Mouse (Mus musculus): ENCODE data around the gene Tmsb4x. TPM values are rescaled to one million over a fixed set of nuclear protein-coding genes. Genes with fewer than 3 reads are reported as not detected.

Gene Tmsb4x
- polyA plus RNA-seq, 1 experiment = 1,165 TPM

DNA sequence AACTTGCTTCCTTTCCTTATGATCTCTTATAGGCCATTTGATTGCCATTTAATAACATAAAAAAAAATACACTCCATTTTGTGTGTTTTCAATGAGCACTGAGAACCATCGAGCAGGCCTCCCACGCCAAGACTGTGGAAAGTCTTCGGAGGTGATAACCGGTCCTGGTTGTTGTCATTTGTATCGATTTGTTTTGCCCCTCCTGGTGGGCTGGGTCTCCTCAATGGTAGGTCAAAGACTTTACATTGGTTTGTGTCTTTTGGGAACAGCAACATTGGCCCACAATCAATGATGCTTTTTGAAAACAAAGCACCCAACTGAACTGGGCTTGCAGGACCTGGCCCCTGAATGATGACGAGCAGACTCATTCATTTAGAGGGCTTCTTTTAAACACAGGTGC is 18.6 kb upstream of the Tmsb4x start:
- Histone ChIP-seq H3K4me3 (replicated peaks; ENCODE audit: insufficient read depth, low read depth, low read length) (no peak overlapping the region), H3K4me1 (ENCODE audit: control insufficient read depth, insufficient read depth, low read length) (no peaks in the 10 kb centered on the region), H3K27me3 (ENCODE audit: control insufficient read depth, insufficient read depth, low read length) (no peaks in the 10 kb centered on the region), H3K27ac (ENCODE audit: insufficient read depth, low read length) (no peak overlapping the region)
- DNase-seq = no peak
- TF ChIP-seq CTCF (IDR thresholded peaks at IDR 0.05; ENCODE audit: borderline replicate concordance, insufficient read depth, low read depth, low read length) (no peak), POLR2A (IDR thresholded peaks at IDR 0.05; ENCODE audit: borderline replicate concordance, insufficient read depth, low read length) (no peak)
- 95% methylated on average over 6 of the region's 6 CpGs for WGBS

DNA sequence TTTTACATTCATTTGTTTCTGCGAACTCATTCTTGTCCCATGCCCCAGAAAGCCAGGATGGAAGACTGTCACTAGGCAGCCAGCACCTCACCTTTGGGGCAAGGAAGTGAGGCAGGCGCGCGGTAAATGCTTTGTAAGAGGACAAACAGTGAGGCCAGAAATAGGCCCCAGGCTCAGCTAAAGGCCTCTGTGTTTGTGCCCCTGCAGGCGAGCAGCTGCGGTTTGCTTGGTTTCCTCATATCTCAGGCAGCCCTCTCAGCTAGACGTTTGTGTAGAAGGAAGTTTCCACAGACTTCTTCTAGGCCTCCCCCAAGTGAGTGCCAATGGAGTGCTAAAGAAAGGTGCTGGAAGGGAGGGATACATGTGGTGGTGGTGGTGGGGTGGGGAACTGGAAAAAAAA is 18.0 kb upstream of the Tmsb4x start:
- Histone ChIP-seq H3K4me3 (replicated peaks; ENCODE audit: insufficient read depth, low read depth, low read length) (no peak overlapping the region), H3K27ac (ENCODE audit: insufficient read depth, low read length) (no peak overlapping the region), H3K4me1 (ENCODE audit: control insufficient read depth, insufficient read depth, low read length) (no peaks in the 10 kb centered on the region), H3K27me3 (ENCODE audit: control insufficient read depth, insufficient read depth, low read length) (no peaks in the 10 kb centered on the region)
- 96% methylated on average over 7 of the region's 7 CpGs for WGBS
- TF ChIP-seq POLR2A (IDR thresholded peaks at IDR 0.05; ENCODE audit: borderline replicate concordance, insufficient read depth, low read length) (no peak), CTCF (IDR thresholded peaks at IDR 0.05; ENCODE audit: borderline replicate concordance, insufficient read depth, low read depth, low read length) (no peak)
- no peak for DNase-seq

DNA sequence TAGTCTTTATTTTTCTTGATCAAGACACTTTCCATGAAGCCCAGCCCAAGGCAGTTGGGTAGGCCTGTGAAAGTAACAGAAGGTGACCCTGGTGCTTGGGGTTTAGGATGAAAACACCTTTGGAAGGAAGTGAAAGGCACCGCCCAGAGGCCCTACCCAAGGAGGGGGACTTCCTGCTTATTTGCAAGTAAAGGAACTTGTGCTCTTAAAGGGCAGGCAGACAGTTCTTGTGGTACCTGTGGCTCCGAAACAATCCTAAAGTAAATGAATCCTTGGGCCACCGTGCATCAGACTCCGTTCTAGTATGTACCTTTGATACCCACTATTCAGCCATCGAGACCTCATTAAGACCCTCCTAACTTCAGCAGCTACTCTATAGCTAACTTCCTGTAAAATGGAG is 17.5 kb upstream of the Tmsb4x start:
- DNase-seq = no peak
- no peak for TF ChIP-seq POLR2A (IDR thresholded peaks at IDR 0.05; ENCODE audit: borderline replicate concordance, insufficient read depth, low read length)
- no peak for TF ChIP-seq CTCF (IDR thresholded peaks at IDR 0.05; ENCODE audit: borderline replicate concordance, insufficient read depth, low read depth, low read length)
- H3K4me3 ChIP-seq (replicated peaks; ENCODE audit: insufficient read depth, low read depth, low read length) = no peak overlapping the region
- no peaks in the 10 kb centered on the region for H3K4me1 ChIP-seq (ENCODE audit: control insufficient read depth, insufficient read depth, low read length)
- H3K27ac ChIP-seq (ENCODE audit: insufficient read depth, low read length) = no peak overlapping the region
- 92% methylated on average over 5 of the region's 5 CpGs for WGBS
- H3K27me3 ChIP-seq (ENCODE audit: control insufficient read depth, insufficient read depth, low read length) = no peaks in the 10 kb centered on the region

DNA sequence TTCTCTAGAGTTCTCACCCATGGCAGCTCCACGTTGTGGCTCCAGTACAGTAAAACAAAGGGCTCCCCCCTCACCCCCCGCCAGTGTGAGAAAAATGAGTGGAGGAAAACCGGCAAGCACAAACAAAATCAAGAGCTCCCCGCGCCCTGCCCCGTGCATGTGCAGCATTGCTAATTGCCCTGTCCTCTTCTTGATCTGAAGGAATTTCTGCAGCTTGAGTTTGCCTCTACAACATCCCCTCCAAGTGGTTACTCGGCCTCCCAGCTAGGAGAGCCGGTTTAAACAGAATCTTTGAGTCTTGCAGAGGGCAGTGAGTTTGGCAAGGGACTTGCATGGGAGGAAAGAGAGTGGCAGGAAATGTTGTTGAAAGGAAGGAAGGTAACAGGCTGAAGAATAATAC is 3.6 kb upstream of the Tmsb4x start:
- H3K4me3 ChIP-seq (replicated peaks; ENCODE audit: insufficient read depth, low read depth, low read length) = no peak overlapping the region
- TF ChIP-seq CTCF (IDR thresholded peaks at IDR 0.05; ENCODE audit: borderline replicate concordance, insufficient read depth, low read depth, low read length) = no peak
- TF ChIP-seq POLR2A (IDR thresholded peaks at IDR 0.05; ENCODE audit: borderline replicate concordance, insufficient read depth, low read length) = no peak
- DNase-seq = peak in 1 of 2 experiments; percentile 2
- no peaks in the 10 kb centered on the region for H3K4me1 ChIP-seq (ENCODE audit: control insufficient read depth, insufficient read depth, low read length)
- 28% methylated on average over 8 of the region's 8 CpGs for WGBS
- H3K27me3 ChIP-seq (ENCODE audit: control insufficient read depth, insufficient read depth, low read length) = no peaks in the 10 kb centered on the region
- H3K27ac ChIP-seq (ENCODE audit: insufficient read depth, low read length) = no peak overlapping the region

DNA sequence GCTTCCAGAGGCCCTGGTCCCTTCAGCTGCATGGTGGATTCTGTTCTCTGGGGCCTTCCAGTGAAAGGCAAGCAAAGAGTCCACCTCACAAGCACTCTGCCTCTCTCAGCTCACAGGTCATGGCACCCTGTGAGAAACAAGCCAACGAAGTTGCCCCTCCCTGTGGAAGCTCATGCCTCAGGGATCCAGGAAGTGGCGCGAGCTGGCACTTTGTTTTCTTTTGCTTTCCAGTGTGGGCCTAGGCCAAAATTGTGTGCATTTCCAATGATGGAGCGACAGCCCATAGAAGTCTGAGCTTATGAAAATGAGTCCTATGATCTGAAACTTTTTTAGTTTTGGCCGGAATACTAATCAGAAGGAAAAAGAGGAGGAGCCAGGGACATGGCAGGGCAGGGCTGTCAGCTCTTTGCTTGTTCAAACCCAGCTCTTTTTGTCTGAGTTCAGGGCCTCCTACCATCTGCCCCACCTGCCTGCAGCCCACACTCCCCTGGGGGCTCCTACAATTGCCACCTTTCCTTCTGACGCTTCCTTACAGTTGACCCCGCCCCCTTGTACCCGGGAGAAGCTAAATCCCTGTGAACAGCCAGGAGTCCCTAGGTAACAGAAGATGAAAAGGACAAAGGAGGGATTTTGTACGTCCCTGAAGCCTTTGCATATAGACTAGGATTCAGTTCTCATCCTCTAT is 2.9 kb upstream of the Tmsb4x start:
- Histone ChIP-seq H3K4me3 (replicated peaks; ENCODE audit: insufficient read depth, low read depth, low read length) (no peak overlapping the region), H3K4me1 (ENCODE audit: control insufficient read depth, insufficient read depth, low read length) (no peaks in the 10 kb centered on the region), H3K27me3 (ENCODE audit: control insufficient read depth, insufficient read depth, low read length) (no peaks in the 10 kb centered on the region), H3K27ac (ENCODE audit: insufficient read depth, low read length) (no peak overlapping the region)
- no peak for DNase-seq
- 41% methylated on average over 9 of the region's 9 CpGs for WGBS
- TF ChIP-seq CTCF (IDR thresholded peaks at IDR 0.05; ENCODE audit: borderline replicate concordance, insufficient read depth, low read depth, low read length) (no peak), POLR2A (IDR thresholded peaks at IDR 0.05; ENCODE audit: borderline replicate concordance, insufficient read depth, low read length) (no peak)

DNA sequence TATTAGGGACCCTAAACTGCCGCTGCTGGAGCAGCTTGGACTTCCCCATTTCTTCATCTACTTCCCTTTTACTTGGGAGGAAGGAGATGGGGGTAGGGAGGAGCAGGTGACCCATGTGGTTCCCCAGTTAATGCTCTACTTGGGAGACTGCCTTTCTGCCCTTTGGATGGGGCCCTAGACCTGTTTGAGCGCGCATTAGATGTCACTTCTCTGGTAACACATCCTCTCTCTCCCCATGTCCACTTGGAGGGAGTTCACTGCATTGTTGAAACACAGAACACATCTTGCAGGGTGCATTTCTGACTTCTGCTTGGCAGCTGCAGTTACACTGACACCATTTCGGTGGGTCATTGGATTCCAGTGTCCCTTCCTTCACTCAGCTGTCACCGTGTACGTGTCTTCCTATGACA is 1.2 kb upstream of the Tmsb4x start:
- H3K27me3 ChIP-seq (ENCODE audit: control insufficient read depth, insufficient read depth, low read length) = no peaks in the 10 kb centered on the region
- H3K27ac ChIP-seq (ENCODE audit: insufficient read depth, low read length) = 0 out of 2 replicates have a peak overlapping the region, but pooled peaks have one; percentile 39
- DNase-seq = peak in 1 of 2 experiments; percentile 4
- no peak overlapping the region for H3K4me3 ChIP-seq (replicated peaks; ENCODE audit: insufficient read depth, low read depth, low read length)
- TF ChIP-seq POLR2A (IDR thresholded peaks at IDR 0.05; ENCODE audit: borderline replicate concordance, insufficient read depth, low read length) (no peak), CTCF (IDR thresholded peaks at IDR 0.05; ENCODE audit: borderline replicate concordance, insufficient read depth, low read depth, low read length) (no peak)
- no peaks in the 10 kb centered on the region for H3K4me1 ChIP-seq (ENCODE audit: control insufficient read depth, insufficient read depth, low read length)
- WGBS = 63% methylated on average over 6 of the region's 6 CpGs

DNA sequence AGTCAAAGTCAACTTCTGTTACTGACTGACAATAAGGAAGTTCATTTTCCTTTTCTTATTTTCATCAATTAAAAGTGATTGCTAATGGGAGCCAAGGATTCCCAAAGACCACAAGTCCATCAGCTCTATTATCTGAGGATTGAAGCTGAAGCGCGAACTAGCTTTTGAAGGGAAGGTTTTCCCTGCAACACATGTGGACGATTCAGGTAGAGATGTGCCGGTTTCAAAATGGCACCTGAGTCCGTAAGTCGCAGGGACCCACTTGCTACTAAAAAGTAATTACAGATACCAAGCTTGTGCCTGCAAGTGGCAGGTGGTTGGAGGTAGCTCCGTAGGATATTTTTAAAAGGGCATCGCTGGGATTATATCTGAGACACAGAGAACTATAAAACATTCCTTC is 713 bp upstream of the Tmsb4x start:
- TF ChIP-seq POLR2A (IDR thresholded peaks at IDR 0.05; ENCODE audit: borderline replicate concordance, insufficient read depth, low read length) (no peak), CTCF (IDR thresholded peaks at IDR 0.05; ENCODE audit: borderline replicate concordance, insufficient read depth, low read depth, low read length) (no peak)
- Histone ChIP-seq H3K4me1 (ENCODE audit: control insufficient read depth, insufficient read depth, low read length) (no peaks in the 10 kb centered on the region), H3K27ac (ENCODE audit: insufficient read depth, low read length) (0 out of 2 replicates have a peak overlapping the region, but pooled peaks have one; percentile 39), H3K27me3 (ENCODE audit: control insufficient read depth, insufficient read depth, low read length) (no peaks in the 10 kb centered on the region), H3K4me3 (replicated peaks; ENCODE audit: insufficient read depth, low read depth, low read length) (no peak overlapping the region)
- DNase-seq = no peak
- 54% methylated on average over 8 of the region's 8 CpGs for WGBS

DNA sequence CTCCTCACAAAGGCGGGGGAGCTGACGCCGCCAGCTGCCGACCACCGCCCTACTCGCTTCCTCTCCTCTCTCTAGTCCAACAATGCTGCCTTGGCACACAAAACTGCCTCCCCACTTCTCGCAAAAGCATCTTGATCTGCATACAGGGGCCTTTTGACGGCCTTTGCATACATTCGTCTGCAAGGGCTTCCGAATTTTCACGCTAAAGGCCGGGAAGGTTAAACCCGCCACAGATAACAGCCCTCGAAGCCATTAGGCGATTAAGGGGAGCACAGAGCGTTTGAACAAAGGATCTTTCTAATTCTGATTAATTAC is 652 bp downstream of the Tmsb4x start:
- peak; percentile 20 to 42 for DNase-seq
- no peak for TF ChIP-seq POLR2A (IDR thresholded peaks at IDR 0.05; ENCODE audit: borderline replicate concordance, insufficient read depth, low read length)
- TF ChIP-seq CTCF (IDR thresholded peaks at IDR 0.05; ENCODE audit: borderline replicate concordance, insufficient read depth, low read depth, low read length) = no peak
- H3K27ac ChIP-seq (ENCODE audit: insufficient read depth, low read length) = peak overlapping the region; percentile 82
- 3% methylated on average over 16 of the region's 16 CpGs for WGBS
- no peaks in the 10 kb centered on the region for H3K27me3 ChIP-seq (ENCODE audit: control insufficient read depth, insufficient read depth, low read length)
- H3K4me3 ChIP-seq (replicated peaks; ENCODE audit: insufficient read depth, low read depth, low read length) = peak overlapping the region; percentile 97
- H3K4me1 ChIP-seq (ENCODE audit: control insufficient read depth, insufficient read depth, low read length) = no peaks in the 10 kb centered on the region

Measured in cerebellum, adult 2 months (tissue).